Mouse (Mus musculus) lung, adult 2 months (tissue): ENCODE data around the gene Lmtk3. TPM values are rescaled to one million over a fixed set of nuclear protein-coding genes. Genes with fewer than 3 reads are reported as not detected.
A peak's percentile ranks its signal among the peaks of the same experiment; 100 is the strongest.

Source experiments
- DNase-seq: peaks from one replicate; pipeline ENCODE4 v3.0.0; 2022
- H3K4me1 ChIP-seq: fragments of 200-500 bp; 2 replicates; pipeline ENCODE4 v1.6.1; 2011; ENCODE audit warnings: low read length; ENCODE audit not compliant: control insufficient read depth, insufficient read depth
- H3K4me3 ChIP-seq: fragments of 200-500 bp; replicated peaks from 2 replicates; pipeline ENCODE3; 2011; ENCODE audit warnings: low read depth, mild to moderate bottlenecking, control low read depth, low read length; ENCODE audit errors: extremely low read depth
- CTCF ChIP-seq: fragments of 200-500 bp; IDR thresholded peaks from 2 replicates; pipeline ENCODE4 v1.5.1; 2011; ENCODE audit warnings: mild to moderate bottlenecking, low read length, control low read depth; ENCODE audit not compliant: insufficient read depth
- POLR2A ChIP-seq: fragments of 200-500 bp; IDR thresholded peaks from 2 replicates; pipeline ENCODE4 v1.6.1; 2011; ENCODE audit warnings: low read depth, mild to moderate bottlenecking, control low read depth, low read length, borderline replicate concordance; ENCODE audit errors: extremely low read depth
- WGBS: fragments of 180-500 bp; shearing (Covaris S2); methylation state at CpG from one replicate; pipeline ENCODE4 v1.1.7; 2018; 5-methylcytosine and 5-hydroxymethylcytosine counted together
- polyA plus RNA-seq: library from polyadenylated mRNA; depleted of rRNA; stranded (reverse); fragments of >200 nt; gene quantifications from 2 replicates; pipeline ENCODE4 v1.2.3, GENCODE M21; 2012

Lmtk3 gene
- polyA plus RNA-seq, 1 experiment, result 0.70 TPM

DNA sequence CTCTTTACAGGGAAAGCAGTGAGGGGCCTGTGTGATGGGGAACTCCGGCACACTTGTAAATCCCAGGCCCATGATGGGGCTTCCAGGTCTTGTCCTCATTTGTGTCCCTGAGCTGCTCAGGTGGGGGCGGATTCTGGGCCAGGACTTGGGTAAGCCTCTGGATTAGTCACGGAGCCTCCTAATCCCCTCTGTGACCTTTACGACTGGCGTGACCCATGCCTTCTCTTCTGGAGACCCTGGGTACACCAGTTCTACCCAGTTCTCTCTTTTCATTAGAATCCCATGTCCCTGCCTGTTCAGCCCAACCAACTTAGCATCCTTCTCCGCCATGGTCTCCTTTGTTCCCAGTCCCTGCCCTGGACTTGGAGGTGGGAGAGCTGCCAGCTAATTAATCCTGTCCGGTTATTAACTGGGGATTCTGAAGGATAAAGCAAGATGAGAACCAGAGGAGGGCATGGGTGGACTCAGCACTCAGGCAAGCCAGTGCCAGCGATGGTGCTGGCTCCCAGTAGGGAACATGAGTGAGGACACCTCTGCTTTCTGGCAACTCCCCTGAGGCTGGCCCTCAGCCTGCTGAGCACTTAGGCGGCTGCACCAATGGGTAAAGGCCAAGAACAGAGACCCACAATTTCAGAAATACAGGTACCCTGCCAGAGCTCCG lies 31.9 kb downstream of the Lmtk3 start:
- WGBS, result 70% methylated on average over 10 of the region's 10 CpGs
- no peak for TF ChIP-seq CTCF
- Histone ChIP-seq H3K4me3 (no peak overlapping the region), H3K4me1 (peaks cover 6% of the 10 kb centered on the region)
- no peak for DNase-seq

DNA sequence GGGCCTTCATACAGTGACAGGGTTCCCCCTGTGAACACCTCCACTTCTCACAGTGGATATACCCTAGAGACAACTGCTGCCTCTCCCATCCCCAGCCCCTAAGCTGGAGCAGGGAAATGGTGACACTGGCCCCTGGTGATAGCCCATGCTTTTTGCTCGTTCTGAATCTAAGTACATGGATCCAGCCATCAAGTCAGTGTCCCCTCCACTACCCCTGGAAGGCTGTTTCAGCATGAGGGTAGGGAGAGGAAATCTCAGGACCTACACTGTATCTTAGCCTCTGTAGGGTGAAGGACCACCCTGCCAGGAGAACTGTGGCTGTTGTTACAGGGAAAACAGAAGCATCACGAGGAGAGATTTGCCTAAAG lies 32.4 kb downstream of the Lmtk3 start:
- Histone ChIP-seq H3K4me1 (peaks cover 6% of the 10 kb centered on the region), H3K4me3 (no peak overlapping the region)
- 73% methylated on average over 2 of the region's 2 CpGs for WGBS
- no peak for TF ChIP-seq POLR2A
- TF ChIP-seq CTCF, result no peak
- DNase-seq, result no peak

DNA sequence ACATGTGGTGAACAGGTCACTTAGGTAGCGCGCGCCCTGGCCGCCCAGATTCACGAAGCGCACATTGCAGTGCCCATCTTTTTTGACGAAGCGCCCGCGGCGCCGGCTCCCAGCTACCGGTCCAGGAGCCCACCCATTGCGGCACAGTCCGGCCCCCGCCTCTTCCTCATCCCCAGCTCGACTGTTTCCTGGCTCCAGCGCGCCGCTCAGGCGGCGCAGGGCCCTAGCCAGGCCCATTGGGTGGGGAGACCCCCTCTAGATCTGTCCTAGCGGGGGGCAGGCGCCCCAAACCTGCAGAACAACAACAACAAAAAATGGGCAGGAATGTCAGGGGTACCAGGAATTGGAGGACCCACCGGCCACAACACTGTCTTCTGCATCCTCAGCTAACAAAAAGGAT lies 36.3 kb downstream of the Lmtk3 start:
- Histone ChIP-seq H3K4me1 (no peaks in the 10 kb centered on the region; the same call in 1 of the 2 replicates), H3K4me3 (no peak overlapping the region)
- TF ChIP-seq POLR2A (no peak), CTCF (no peak)
- no peak for DNase-seq
- 13% methylated on average over 25 of the region's 25 CpGs for WGBS

DNA sequence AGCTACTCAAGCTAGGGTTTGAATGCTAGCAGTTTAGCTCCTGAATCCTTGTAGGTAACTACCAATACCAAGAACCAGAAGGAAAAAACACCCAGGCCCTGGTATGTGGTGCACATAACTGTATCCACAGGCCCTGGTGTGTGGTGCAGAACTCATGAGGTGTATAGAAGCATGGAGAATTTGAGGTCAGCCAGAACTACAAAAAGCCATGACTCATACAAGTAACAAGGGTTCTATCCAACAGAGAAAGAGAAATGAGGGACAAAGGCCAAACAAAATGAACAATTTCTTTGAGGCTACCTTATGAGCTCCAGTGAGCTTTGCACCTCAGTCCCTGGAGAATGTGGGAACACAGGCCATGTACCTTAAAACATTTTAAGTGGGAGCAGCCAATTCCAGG lies 37.4 kb downstream of the Lmtk3 start:
- TF ChIP-seq POLR2A, result no peak
- TF ChIP-seq CTCF, result no peak
- no peaks in the 10 kb centered on the region for H3K4me1 ChIP-seq
- no peak for DNase-seq
- no peak overlapping the region for H3K4me3 ChIP-seq

DNA sequence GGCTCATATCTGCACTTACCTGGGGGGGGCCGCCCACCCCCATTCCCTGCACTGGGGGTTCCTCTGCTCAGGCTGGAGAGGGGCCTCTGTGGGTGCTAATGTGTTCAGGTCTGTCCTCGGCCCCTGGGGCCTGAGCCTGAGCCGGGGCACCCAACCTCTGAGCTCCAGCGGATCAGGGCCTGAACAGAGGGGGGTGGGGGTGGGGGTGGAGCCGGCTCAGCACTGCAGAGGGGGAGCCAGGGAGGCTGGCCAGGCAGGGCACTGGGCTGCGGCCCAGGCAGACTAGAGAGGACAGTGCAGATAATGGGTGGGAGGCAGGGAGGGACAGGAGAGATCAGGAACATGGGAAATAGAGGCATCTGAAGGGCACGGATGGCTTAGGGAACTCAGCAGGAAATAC lies 41.1 kb downstream of the Lmtk3 start, which contains the start of gene Kcnj14:
TSS of gene Kcnj14 (minus strand) at position 185 of the 400 bp plus-strand sequence.
- no peak for TF ChIP-seq POLR2A
- no peak for TF ChIP-seq CTCF
- Histone ChIP-seq H3K4me3 (no peak within 1 kb of the TSS), H3K4me1 (no peaks in the 10 kb centered on the region)
- 71% methylated on average over 7 of the region's 7 CpGs for WGBS
- DNase-seq, result no peak

DNA sequence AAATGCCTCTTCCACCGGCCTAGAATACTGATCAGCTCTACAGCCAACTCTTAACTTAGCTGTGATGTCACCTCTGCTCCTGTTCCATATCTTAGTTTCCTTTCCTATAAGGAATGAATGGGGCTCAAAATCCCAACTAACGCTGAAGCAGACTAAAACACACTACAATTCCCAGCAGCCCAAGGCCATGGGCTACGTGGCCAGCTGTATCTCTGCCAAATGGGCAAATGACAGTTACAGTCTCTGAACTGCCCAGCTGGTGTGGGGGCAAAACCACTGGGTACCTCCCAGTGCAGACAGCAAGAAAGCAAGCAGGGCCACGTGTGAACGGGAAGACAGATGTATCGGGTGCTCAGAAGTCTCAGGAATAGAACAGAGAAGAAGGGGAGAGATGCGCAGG lies 43.1 kb downstream of the Lmtk3 start:
- TF ChIP-seq POLR2A (no peak), CTCF (no peak)
- WGBS, result 90% methylated on average over 7 of the region's 7 CpGs

DNA sequence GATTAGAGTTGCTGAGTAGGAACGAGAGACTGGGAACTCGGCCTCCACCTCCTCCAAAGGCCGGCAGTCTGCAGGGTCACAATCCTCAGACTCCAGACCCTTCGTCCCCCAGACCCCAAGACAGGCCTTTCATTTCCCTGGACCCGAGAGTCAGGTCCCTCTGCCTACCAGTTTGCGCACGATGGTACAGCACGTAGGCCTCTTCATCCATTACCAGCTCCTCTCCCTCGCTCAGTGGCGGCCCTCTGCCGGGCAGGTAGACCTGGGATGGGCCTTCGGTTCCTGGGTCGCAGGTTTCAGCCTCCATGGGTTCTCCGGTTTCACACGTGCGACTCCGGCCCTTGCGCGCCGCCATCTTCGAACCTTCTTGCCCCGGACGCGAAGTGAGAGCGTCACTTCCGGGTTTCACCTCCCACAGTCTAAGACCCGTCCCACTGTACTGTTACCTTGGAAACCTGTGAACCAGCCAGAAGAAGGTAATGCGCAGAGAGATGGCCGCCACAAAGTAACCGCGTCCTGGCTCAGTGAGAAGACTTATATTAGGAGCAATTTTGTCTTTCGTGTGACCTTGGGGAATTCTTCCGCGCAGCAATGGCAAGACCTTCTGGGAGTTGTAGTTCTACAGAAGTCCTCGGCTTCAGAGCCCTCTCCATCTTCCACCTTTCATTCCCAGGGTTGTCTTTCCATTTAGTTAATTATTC lies 47.0 kb downstream of the Lmtk3 start, which contains the start of gene Grwd1:
TSS of gene Grwd1 (minus strand) at position 518 of the 701 bp plus-strand sequence.
- Histone ChIP-seq H3K4me1 (peaks cover 4% of the 10 kb centered on the region; the same call in 1 of the 2 replicates), H3K4me3 (peak within 1 kb of the TSS; percentile 81)
- DNase-seq, result peak; percentile 88
- WGBS, result under 1% methylated on average over 35 of the region's 35 CpGs
- TF ChIP-seq POLR2A, result peak; percentile 54; the same call in 1 of the 2 replicates
- TF ChIP-seq CTCF, result no peak

More for the DNA sequence above, 43.1 kb downstream of the Lmtk3 start:
- DNase-seq, result no peak
- Histone ChIP-seq H3K4me3 (no peak overlapping the region), H3K4me1 (peaks cover 4% of the 10 kb centered on the region; the same call in 1 of the 2 replicates)

DNA sequence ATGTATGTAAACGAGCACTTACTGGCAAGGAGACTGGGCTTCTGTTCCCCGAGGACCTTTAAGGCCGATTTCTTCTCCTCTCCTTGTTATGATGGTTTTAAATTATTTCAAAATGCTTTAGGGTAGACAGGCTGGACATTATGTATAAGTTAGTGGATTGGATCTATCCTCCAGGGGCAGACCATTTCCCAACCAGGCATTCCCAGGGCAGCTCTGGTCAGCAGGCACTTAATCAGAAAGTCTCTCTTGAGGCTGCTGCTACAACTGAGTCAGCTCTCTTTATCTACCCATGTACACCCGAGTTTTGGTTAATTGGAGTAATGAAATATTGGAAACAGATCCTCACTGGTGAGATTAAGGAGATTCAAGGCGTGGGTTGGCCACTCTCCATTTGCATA lies 47.6 kb downstream of the Lmtk3 start:
- no peak for DNase-seq
- H3K4me3 ChIP-seq, result peak overlapping the region; percentile 81
- H3K4me1 ChIP-seq, result peaks cover 4% of the 10 kb centered on the region; the same call in 1 of the 2 replicates
- TF ChIP-seq CTCF, result no peak
- no peak for TF ChIP-seq POLR2A
- 17% methylated on average over 5 of the region's 5 CpGs for WGBS

DNA sequence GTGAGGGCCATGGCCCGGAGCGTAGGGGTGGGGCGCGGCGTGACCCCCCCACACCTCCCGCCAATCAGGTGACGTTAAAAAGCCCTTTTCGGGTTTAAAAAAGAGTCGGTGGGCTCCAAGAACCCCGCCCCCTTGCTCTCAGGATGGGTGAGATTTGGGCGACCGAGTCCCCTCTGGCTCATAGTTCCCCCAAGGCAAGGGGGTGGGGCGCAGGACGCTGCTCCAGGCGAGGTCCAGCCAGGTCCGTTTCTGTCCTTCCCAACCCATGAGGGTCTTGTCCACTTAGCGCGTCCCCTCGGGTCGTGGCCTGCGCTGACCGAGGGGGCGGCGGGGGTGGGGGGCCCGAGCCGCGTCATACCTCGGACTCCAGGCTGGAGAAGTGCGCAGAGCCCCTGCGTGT lies 48.9 kb downstream of the Lmtk3 start:
- Histone ChIP-seq H3K4me1 (peaks cover 4% of the 10 kb centered on the region; the same call in 1 of the 2 replicates), H3K4me3 (no peak overlapping the region)
- DNase-seq, result no peak
- 12% methylated on average over 30 of the region's 30 CpGs for WGBS
- TF ChIP-seq POLR2A, result no peak
- TF ChIP-seq CTCF, result no peak
